Mouse (Mus musculus) c-Kit-positive CD71-positive TER-119-positive erythroid progenitor cells, embryonic 14.5 days (primary cell): ENCODE measurements at regions not wholly inside any gene's neighbourhood (a gene's known extent, or its start where the extent isn't known, plus 50 kb on each side); places are given as distances from the start of the nearest gene placed in this dataset.

Source experiments
- DNase-seq: peaks from one replicate; pipeline ENCODE4 v3.0.0-alpha.2; 2013; ENCODE audit warnings: low spot score

DNA sequence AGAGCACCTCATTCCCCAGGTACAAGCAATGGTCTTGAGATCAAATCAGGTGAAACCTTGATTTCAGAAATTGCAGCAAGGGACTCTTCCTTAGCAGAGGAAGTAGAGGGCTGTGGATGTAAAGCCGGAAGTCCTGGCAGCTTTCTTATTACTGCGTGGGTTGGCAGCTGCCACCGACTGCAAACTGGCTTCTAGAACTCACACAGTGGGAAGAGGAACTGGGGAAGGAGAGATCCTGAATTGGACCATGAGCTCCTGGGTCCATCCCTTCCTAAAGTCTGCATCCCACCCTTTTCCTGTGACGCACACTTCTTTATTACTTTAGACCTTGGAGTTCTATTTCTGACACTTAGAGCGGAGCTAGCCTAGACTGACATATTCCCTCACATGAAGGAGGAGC lies 116.9 kb upstream of the Tsc22d1 start:
- no peak for DNase-seq

GRCm38 (mm10) chr14:76302322-76302991 lies 112.3 kb upstream of the Tsc22d1 start:
- no peak for DNase-seq

- no peak for DNase-seq
Measured at GRCm38 (mm10) chr14:76307603-76308002, 107.2 kb upstream of the Tsc22d1 start.

- DNase-seq, result no peak
Measured at GRCm38 (mm10) chr14:76308188-76308812, 106.5 kb upstream of the Tsc22d1 start.

DNA sequence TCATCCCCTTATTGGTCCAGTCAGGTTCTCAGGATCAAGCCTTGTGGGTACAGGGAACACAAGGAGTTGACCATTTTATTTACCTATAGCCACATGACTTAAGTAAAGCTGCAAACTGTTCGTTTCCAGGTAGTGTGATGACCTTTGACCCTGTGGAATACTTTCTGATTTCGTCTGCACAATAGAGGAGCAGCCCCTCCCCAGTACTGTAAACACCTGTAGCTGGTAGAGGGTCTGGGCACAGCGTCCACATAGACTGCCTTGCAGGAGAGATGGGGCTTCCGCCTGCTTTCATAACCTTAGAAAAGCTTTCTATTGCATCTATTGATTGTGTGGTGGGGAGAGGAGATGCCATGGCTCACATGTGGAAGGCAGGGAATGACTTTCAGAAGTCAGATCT lies 105.2 kb upstream of the Tsc22d1 start:
- no peak for DNase-seq

- no peak for DNase-seq
Measured at GRCm38 (mm10) chr14:76310278-76310677, 104.5 kb upstream of the Tsc22d1 start.

DNA sequence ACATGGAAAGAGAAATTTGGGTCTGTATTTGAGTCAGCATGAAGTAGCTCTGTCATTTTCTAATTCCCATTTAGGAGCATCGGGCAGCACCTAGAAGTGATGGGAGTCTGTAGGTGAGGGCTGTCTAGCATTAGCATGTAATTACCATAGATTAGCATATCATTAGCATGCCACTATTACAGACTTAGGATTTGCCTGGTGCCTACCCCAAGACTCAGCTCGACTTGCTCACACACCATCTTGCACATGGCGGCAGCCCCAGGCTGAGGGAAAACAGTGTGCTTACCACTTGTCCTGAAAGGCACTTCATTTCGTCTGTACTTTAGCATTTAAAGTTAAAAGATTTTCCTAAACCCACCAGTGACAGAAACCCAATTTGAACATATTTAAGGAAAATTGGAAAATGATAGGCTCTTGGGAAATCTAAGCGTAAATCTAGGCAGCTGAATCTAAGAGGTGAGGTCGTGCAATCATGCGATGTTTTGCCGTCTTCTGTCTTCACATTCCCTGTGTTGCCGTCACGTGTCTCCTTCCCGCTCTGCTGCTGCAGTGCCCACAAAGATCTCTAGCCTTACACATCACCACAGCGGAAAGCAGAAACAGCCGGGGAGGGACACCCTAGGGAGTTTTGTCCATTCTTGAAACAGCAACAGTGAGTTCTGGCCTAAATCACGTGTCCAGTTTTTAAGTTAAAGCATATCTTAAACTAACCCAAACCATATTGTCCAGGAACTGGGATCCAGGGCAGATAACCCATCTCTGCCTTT lies 101.2 kb upstream of the Tsc22d1 start:
- no peak for DNase-seq

- DNase-seq, result no peak
Measured at GRCm38 (mm10) chr14:76318438-76318837, 96.3 kb upstream of the Tsc22d1 start.

- no peak for DNase-seq
Measured at GRCm38 (mm10) chr14:76324246-76324645, 90.5 kb upstream of the Tsc22d1 start.

DNA sequence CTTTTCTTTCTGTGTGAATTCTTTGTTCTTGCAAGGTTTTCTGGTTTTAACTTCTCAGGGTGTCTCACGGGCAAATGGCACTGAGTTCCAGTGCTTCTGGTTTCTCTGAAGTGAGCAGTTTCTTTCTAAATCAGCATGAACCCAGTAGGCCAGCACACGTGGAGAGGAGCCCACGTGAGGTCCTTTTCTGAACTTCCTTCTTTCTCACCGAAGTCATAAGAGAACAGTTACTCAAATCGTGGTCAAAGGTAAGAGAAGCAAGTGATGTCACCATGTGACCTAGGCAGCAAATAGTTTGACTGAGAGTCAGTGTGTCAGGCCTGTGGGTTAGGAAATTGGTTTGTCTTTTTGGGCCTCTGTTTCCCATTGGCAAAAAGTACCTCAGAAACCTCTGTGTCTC lies 84.8 kb upstream of the Tsc22d1 start:
- no peak for DNase-seq

- DNase-seq, result no peak
Measured at GRCm38 (mm10) chr14:76331497-76332335, 83.0 kb upstream of the Tsc22d1 start.

DNA sequence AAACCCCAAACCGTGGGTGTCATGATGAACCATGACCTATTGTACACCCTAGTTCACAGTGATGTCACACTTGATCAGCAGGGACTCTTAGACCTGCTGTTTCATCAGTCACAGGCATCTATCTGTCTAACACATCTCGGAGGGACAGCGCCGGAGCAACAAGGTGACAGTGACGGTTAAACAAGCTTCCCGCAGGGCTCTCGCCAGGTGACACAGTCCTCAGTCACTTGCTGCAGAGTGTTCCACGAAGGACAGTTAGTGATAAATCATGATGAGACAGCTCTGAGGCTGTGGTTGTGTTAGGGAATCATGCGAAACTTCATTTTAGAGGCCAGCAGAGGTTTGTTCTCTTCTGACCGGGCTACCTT lies 82.4 kb upstream of the Tsc22d1 start:
- DNase-seq, result no peak

DNA sequence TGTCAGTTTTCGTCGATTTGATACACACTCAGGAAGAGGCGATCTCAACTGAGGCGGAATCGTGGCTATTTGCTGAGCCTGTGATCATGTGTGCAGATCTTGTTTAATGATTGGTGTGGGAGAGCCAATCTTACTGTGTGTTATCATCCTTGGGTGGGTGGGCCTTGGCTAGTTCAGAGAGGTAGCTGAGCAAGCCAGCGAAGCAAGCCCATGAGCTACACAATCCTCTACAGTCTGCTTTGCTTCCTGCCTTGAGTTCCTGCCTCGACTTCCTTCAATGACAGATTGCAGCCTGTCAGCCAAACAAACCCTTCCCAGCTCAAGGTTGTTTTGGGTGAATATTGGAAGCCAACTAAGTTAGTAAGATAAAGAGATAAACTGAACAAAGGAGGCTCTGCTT lies 74.0 kb upstream of the Tsc22d1 start:
- DNase-seq, result no peak

DNA sequence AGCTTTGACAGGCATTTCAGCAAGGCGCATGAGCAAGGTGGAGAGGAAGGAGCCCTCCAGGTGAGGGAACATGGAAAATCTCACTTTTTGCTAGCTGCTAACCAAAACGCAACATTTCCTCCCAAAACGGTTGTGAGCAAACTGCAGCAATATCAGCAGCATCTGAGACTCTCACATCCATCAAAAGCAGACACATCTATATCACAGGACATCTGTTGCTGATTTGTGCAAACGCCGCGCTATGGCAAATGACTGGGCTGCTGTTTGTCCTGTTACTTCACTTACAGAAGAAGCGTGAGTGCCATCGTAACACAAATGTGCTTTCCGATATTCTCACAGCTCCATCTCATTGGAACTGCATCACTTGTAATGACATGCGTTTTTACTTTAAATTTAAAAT lies 73.5 kb upstream of the Tsc22d1 start:
- no peak for DNase-seq

GRCm38 (mm10) chr14:76351856-76352255 lies 62.9 kb upstream of the Tsc22d1 start:
- DNase-seq, result no peak

DNA sequence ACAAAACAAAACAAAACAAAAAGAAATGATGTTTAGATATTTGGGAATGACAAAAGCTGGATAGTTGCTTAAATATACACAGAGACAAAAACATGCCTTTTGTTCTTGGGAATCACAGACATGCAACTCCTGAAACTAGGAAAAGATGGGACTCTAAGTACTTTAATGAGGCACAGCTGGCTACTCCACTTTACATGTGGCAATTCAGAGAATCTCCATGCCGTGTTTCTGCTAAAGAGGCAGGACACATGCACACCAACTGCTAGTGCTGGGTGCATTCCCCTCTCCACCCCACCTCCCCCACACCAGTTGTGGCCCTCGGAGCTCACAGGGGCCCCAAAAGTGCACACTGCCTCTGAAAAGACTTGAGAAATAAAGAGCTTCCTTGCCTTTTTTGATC lies 58.6 kb upstream of the Tsc22d1 start:
- DNase-seq, result no peak

GRCm38 (mm10) chr14:76359837-76360410 lies 54.8 kb upstream of the Tsc22d1 start:
- no peak for DNase-seq

GRCm38 (mm10) chr14:76364034-76364433 lies 50.7 kb upstream of the Tsc22d1 start:
- DNase-seq, result no peak
